ENCODE assay signal across 10 mouse cellular contexts in genomic region chr8:107197901-107198826, GRCm38 (mm10). TPM values are rescaled to one million over a fixed set of nuclear protein-coding genes. Genes with fewer than 3 reads are reported as not detected.
DNase-seq lines count a peak whose midpoint lies in the region; ATAC-seq lines count a peak whose summit lies in the region.
"Had no signal": no experiment of that assay in that cellular context is flagged by ENCODE, and none has a peak within 500 bp of the region (broad histone marks: within the 10 kb centered on the region; RNA-seq: fewer than 3 reads in every experiment).

No protein-coding gene starts in this region.

- ATAC-seq in intestine, embryonic 16.5 days = peak; percentile 36; the same call in 1 of the 2 replicates
- ATAC-seq in neural tube, embryonic 12.5 days (ENCODE audit: low FRiP score, low read depth) = no peak

- 0 out of 2 replicates have a peak overlapping the region, but pooled peaks have one; percentile 33 for H3K9ac ChIP-seq in intestine, embryonic 16.5 days (ENCODE audit: low read depth, low read length)
- H3K9ac ChIP-seq in neural tube, embryonic 12.5 days = no peak overlapping the region
- H3K9ac ChIP-seq: limb, embryonic 12.5 days had no signal

- peaks cover 9% of the 10 kb centered on the region for H3K4me1 ChIP-seq in intestine, embryonic 16.5 days (ENCODE audit: control insufficient read depth, insufficient read depth, low read length)
- H3K4me1 ChIP-seq in neural tube, embryonic 12.5 days = peaks cover 9% of the 10 kb centered on the region
- H3K4me1 ChIP-seq: limb, embryonic 12.5 days had no signal

- H3K27me3 ChIP-seq in intestine, embryonic 16.5 days (replicated peaks; ENCODE audit: control insufficient read depth, insufficient read depth, low read length) = no peaks in the 10 kb centered on the region
- H3K27me3 ChIP-seq in neural tube, embryonic 12.5 days (replicated peaks) = no peaks in the 10 kb centered on the region
- H3K27me3 ChIP-seq: limb, embryonic 12.5 days had no signal

- H3K4me3 ChIP-seq in intestine, embryonic 16.5 days (ENCODE audit: low read length) = peak overlapping the region; percentile 7
- no peak overlapping the region for H3K4me3 ChIP-seq in neural tube, embryonic 12.5 days
- H3K4me3 ChIP-seq: limb, embryonic 12.5 days had no signal

- H3K4me2 ChIP-seq in intestine, embryonic 16.5 days (ENCODE audit: low read depth, low read length) = peak overlapping the region; percentile 44
- H3K4me2 ChIP-seq in neural tube, embryonic 12.5 days (replicated peaks) = peak overlapping the region; percentile 47
- H3K4me2 ChIP-seq: limb, embryonic 12.5 days had no signal

- H3K27ac ChIP-seq in intestine, embryonic 16.5 days (ENCODE audit: low read length) = peak overlapping the region; percentile 45; the same call in 1 of the 2 replicates
- no peak overlapping the region for H3K27ac ChIP-seq in neural tube, embryonic 12.5 days
- H3K27ac ChIP-seq: limb, embryonic 12.5 days had no signal

- no peaks in the 10 kb centered on the region for H3K9me3 ChIP-seq in intestine, embryonic 16.5 days (ENCODE audit: control insufficient read depth, low read length)
- no peaks in the 10 kb centered on the region for H3K9me3 ChIP-seq in neural tube, embryonic 12.5 days
- H3K9me3 ChIP-seq: limb, embryonic 12.5 days had no signal

- H3K36me3 ChIP-seq in intestine, embryonic 16.5 days (ENCODE audit: control insufficient read depth, insufficient read depth, low read length) = no peaks in the 10 kb centered on the region
- H3K36me3 ChIP-seq in neural tube, embryonic 12.5 days = no peaks in the 10 kb centered on the region
- H3K36me3 ChIP-seq: limb, embryonic 12.5 days had no signal

- WGBS in intestine, embryonic 16.5 days = 34% methylated on average over 24 of the region's 24 CpGs
- 38% methylated on average over 24 of the region's 24 CpGs for WGBS in neural tube, embryonic 12.5 days

- DNase-seq in heart, adult 18-20 months = peak; percentile 14 to 18
- no peak for DNase-seq in heart, adult 8-10 months (ENCODE audit: low spot score)
- DNase-seq in NIH3T3 (ENCODE audit: low read depth) = peak; percentile 70
- no peak for DNase-seq in ovary, postnatal 10 days (ENCODE audit: low spot score)
- DNase-seq in ovary, postnatal 36 days (ENCODE audit: low spot score) = no peak
- DNase-seq in urinary bladder, postnatal 4 days (ENCODE audit: low spot score in 2 of 2) = no peak
- DNase-seq: cerebellum, adult 8-10 months had no signal

RNA-seq across cellular contexts. Expression of gene Cyb5b, which starts 47.7 kb away (rescaled TPM):
- total RNA-seq in heart, adult 18-20 months (2021) = 10 to 100 TPM; 38.5 to 41.7 TPM
- 10 to 100 TPM; 36.0 to 46.3 (median 40.0) TPM for total RNA-seq in heart, adult 8-10 months (2022)
- polyA plus RNA-seq in intestine, embryonic 16.5 days (2015; fragmentation: Nextera tagmentation; extraction: Ambion mirVana) = 155 and 177 TPM in 2 replicates
- polyA plus RNA-seq in neural tube, embryonic 12.5 days (2016; fragmentation: Nextera tagmentation; extraction: Ambion mirVana) = 124 and 132 TPM in 2 replicates

Comparison
In these comparisons a context has a peak if more than half of its experiments do, and no peak if none do; other contexts are left out.
1. DNase-seq: peak in heart, adult 18-20 months (2 of 2) and NIH3T3 (single experiment); none in heart, adult 8-10 months (single experiment), ovary, postnatal 10 days (single experiment), ovary, postnatal 36 days (single experiment) and urinary bladder, postnatal 4 days (0 of 2).